Mouse (Mus musculus): ENCODE measurements around the gene Adamtsl4. TPM values are rescaled to one million over a fixed set of nuclear protein-coding genes. Genes with fewer than 3 reads are reported as not detected.

The Adamtsl4 gene
- polyA plus RNA-seq, 1 experiment from 2014 or later = 0.80 TPM

- no peak overlapping the region for H3K27ac ChIP-seq (replicated peaks; ENCODE audit: low read depth, low read length)
Measured at GRCm38 (mm10) chr3:95726696-95727358, 39.1 kb upstream of the Adamtsl4 start.

DNA sequence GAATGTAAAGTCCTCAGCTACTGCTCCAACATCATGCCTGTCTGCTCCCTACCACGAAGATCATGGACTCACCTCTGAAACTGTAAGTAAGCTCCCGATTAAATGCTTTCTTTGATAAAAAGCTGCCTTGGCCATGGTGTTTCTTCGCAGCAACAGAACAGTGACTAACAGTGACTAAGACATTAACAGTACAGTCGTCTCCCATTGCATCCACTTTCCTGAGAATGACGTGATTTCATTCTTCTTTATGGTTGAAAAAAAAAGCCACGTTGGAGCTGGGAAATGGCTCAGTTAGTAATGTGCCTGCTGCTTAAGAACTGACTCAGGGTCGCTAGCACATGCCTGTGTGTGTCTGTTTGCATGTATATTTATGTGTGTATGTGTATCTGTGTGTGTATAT lies 38.1 kb upstream of the Adamtsl4 start:
- Histone ChIP-seq H3K9ac (replicated peaks; ENCODE audit: low read length) (no peak overlapping the region), H3K27ac (replicated peaks; ENCODE audit: low read depth, low read length) (no peak overlapping the region), H3K4me2 (ENCODE audit: low read length) (no peak overlapping the region), H3K36me3 (ENCODE audit: control insufficient read depth, insufficient read depth, low read length) (no peaks in the 10 kb centered on the region), H3K9me3 (ENCODE audit: control insufficient read depth, low read length) (no peaks in the 10 kb centered on the region), H3K4me1 (ENCODE audit: control insufficient read depth, insufficient read depth, low read length) (no peaks in the 10 kb centered on the region), H3K27me3 (ENCODE audit: control insufficient read depth, insufficient read depth, low read length) (no peaks in the 10 kb centered on the region), H3K4me3 (replicated peaks; ENCODE audit: low read depth, low read length) (no peak overlapping the region)
- ATAC-seq (ENCODE audit: low FRiP score, low TSS enrichment) (no peak), DNase-seq (no peak)
- 88% methylated on average over 7 of the region's 7 CpGs for whole genome bisulfite sequencing

More at GRCm38 (mm10) chr3:95726696-95727358, 39.1 kb upstream of the Adamtsl4 start:
- Histone ChIP-seq H3K27me3 (ENCODE audit: control insufficient read depth, insufficient read depth, low read length) (no peaks in the 10 kb centered on the region), H3K9ac (replicated peaks; ENCODE audit: low read length) (no peak overlapping the region), H3K4me2 (ENCODE audit: low read length) (no peak overlapping the region), H3K9me3 (ENCODE audit: control insufficient read depth, low read length) (no peaks in the 10 kb centered on the region), H3K36me3 (ENCODE audit: control insufficient read depth, insufficient read depth, low read length) (no peaks in the 10 kb centered on the region), H3K4me3 (replicated peaks; ENCODE audit: low read depth, low read length) (no peak overlapping the region), H3K4me1 (ENCODE audit: control insufficient read depth, insufficient read depth, low read length) (no peaks in the 10 kb centered on the region)
- DNase-seq = no peak
- ATAC-seq (ENCODE audit: low FRiP score, low TSS enrichment) = no peak
- WGBS = 76% methylated on average over 7 of the region's 7 CpGs

GRCm38 (mm10) chr3:95722386-95722785 lies 34.7 kb upstream of the Adamtsl4 start:
- Histone ChIP-seq H3K27ac (replicated peaks; ENCODE audit: low read depth, low read length) (no peak overlapping the region), H3K4me3 (replicated peaks; ENCODE audit: low read depth, low read length) (no peak overlapping the region), H3K4me1 (ENCODE audit: control insufficient read depth, insufficient read depth, low read length) (no peaks in the 10 kb centered on the region), H3K9me3 (ENCODE audit: control insufficient read depth, low read length) (no peaks in the 10 kb centered on the region), H3K4me2 (ENCODE audit: low read length) (no peak overlapping the region), H3K27me3 (ENCODE audit: control insufficient read depth, insufficient read depth, low read length) (no peaks in the 10 kb centered on the region), H3K9ac (replicated peaks; ENCODE audit: low read length) (no peak overlapping the region), H3K36me3 (ENCODE audit: control insufficient read depth, insufficient read depth, low read length) (no peaks in the 10 kb centered on the region)
- DNase-seq (no peak), ATAC-seq (ENCODE audit: low FRiP score, low TSS enrichment) (no peak)
- 84% methylated on average over 3 of the region's 3 CpGs for WGBS

GRCm38 (mm10) chr3:95718153-95718552 lies 30.4 kb upstream of the Adamtsl4 start:
- Histone ChIP-seq H3K4me3 (replicated peaks; ENCODE audit: low read depth, low read length) (no peak overlapping the region), H3K4me2 (ENCODE audit: low read length) (no peak overlapping the region), H3K4me1 (ENCODE audit: control insufficient read depth, insufficient read depth, low read length) (no peaks in the 10 kb centered on the region), H3K9ac (replicated peaks; ENCODE audit: low read length) (no peak overlapping the region), H3K9me3 (ENCODE audit: control insufficient read depth, low read length) (0 out of 2 replicates have a peak, but pooled peaks cover 2% of the 10 kb centered on the region), H3K27ac (replicated peaks; ENCODE audit: low read depth, low read length) (no peak overlapping the region), H3K27me3 (ENCODE audit: control insufficient read depth, insufficient read depth, low read length) (no peaks in the 10 kb centered on the region), H3K36me3 (ENCODE audit: control insufficient read depth, insufficient read depth, low read length) (no peaks in the 10 kb centered on the region)
- 96% methylated on average over 2 of the region's 2 CpGs for WGBS
- ATAC-seq (ENCODE audit: low FRiP score, low TSS enrichment) (no peak), DNase-seq (no peak)

DNA sequence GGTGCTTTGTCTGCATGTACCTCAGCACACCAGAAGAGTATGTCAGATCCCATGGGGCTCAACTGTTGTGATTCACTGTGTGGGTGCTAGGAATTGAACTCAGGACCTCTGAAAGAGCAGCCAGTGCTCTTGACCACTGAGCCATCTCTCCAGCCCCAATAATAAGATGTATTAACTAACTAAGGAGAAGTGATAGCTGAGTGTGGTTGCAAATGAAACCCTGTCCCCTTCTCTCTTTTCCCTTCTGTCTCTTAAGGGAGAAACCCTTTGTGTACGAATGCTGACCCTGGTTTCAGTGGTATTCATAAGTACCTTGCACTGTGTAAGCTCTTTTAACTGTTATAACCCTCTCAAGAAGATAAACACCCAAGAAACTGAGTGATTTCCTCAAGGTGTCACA lies 28.4 kb upstream of the Adamtsl4 start:
- Histone ChIP-seq H3K36me3 (ENCODE audit: control insufficient read depth, insufficient read depth, low read length) (no peaks in the 10 kb centered on the region), H3K4me2 (ENCODE audit: low read length) (no peak overlapping the region), H3K9me3 (ENCODE audit: control insufficient read depth, low read length) (0 out of 2 replicates have a peak, but pooled peaks cover 7% of the 10 kb centered on the region), H3K9ac (replicated peaks; ENCODE audit: low read length) (no peak overlapping the region), H3K4me3 (replicated peaks; ENCODE audit: low read depth, low read length) (no peak overlapping the region), H3K27ac (replicated peaks; ENCODE audit: low read depth, low read length) (no peak overlapping the region), H3K4me1 (ENCODE audit: control insufficient read depth, insufficient read depth, low read length) (no peaks in the 10 kb centered on the region), H3K27me3 (ENCODE audit: control insufficient read depth, insufficient read depth, low read length) (no peaks in the 10 kb centered on the region)
- no peak for ATAC-seq (ENCODE audit: low FRiP score, low TSS enrichment)
- WGBS = 83% methylated on average over 1 of the region's 1 CpGs
- no peak for DNase-seq

- no peak for ATAC-seq (ENCODE audit: low FRiP score, low TSS enrichment)
- H3K9me3 ChIP-seq (ENCODE audit: control insufficient read depth, low read length) = 0 out of 2 replicates have a peak, but pooled peaks cover 7% of the 10 kb centered on the region
- H3K4me1 ChIP-seq (ENCODE audit: control insufficient read depth, insufficient read depth, low read length) = no peaks in the 10 kb centered on the region
- no peak overlapping the region for H3K27ac ChIP-seq (replicated peaks; ENCODE audit: low read depth, low read length)
- DNase-seq = no peak
- H3K9ac ChIP-seq (replicated peaks; ENCODE audit: low read length) = no peak overlapping the region
- no peaks in the 10 kb centered on the region for H3K36me3 ChIP-seq (ENCODE audit: control insufficient read depth, insufficient read depth, low read length)
- no peak overlapping the region for H3K4me3 ChIP-seq (replicated peaks; ENCODE audit: low read depth, low read length)
- H3K27me3 ChIP-seq (ENCODE audit: control insufficient read depth, insufficient read depth, low read length) = no peaks in the 10 kb centered on the region
- H3K4me2 ChIP-seq (ENCODE audit: low read length) = no peak overlapping the region
Measured at GRCm38 (mm10) chr3:95709967-95710366, 22.2 kb upstream of the Adamtsl4 start.

DNA sequence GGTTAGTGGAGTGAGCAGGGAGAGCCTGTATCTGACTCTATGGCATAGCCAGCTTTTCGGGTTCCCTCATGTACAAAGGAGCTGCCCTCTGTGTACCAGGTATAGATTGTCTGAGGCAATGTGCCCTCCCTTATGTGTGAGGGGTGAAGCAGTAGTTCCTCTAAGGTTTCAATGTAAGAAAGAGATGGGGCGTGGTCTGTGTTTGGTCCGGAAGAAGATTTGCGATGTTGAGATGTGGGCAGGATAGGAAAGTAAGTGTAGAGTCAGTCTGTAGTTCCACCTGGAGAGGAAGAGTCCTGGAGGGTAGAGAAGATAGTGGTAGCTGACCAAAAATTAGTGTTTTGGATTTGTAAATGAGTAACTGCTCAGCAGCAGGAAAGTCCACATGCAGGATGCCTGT lies 21.3 kb upstream of the Adamtsl4 start:
- Histone ChIP-seq H3K4me3 (replicated peaks; ENCODE audit: low read depth, low read length) (no peak overlapping the region), H3K4me1 (ENCODE audit: control insufficient read depth, insufficient read depth, low read length) (no peaks in the 10 kb centered on the region), H3K27me3 (ENCODE audit: control insufficient read depth, insufficient read depth, low read length) (no peaks in the 10 kb centered on the region), H3K27ac (replicated peaks; ENCODE audit: low read depth, low read length) (no peak overlapping the region), H3K36me3 (ENCODE audit: control insufficient read depth, insufficient read depth, low read length) (no peaks in the 10 kb centered on the region), H3K9ac (replicated peaks; ENCODE audit: low read length) (no peak overlapping the region), H3K9me3 (ENCODE audit: control insufficient read depth, low read length) (0 out of 2 replicates have a peak, but pooled peaks cover 7% of the 10 kb centered on the region), H3K4me2 (ENCODE audit: low read length) (no peak overlapping the region)
- no peak for ATAC-seq (ENCODE audit: low FRiP score, low TSS enrichment)
- DNase-seq = no peak
- 98% methylated on average over 4 of the region's 4 CpGs for WGBS

GRCm38 (mm10) chr3:95707497-95707896 lies 19.8 kb upstream of the Adamtsl4 start:
- Histone ChIP-seq H3K9ac (replicated peaks; ENCODE audit: low read length) (no peak overlapping the region), H3K27ac (replicated peaks; ENCODE audit: low read depth, low read length) (no peak overlapping the region), H3K4me1 (ENCODE audit: control insufficient read depth, insufficient read depth, low read length) (no peaks in the 10 kb centered on the region), H3K4me3 (replicated peaks; ENCODE audit: low read depth, low read length) (no peak overlapping the region), H3K4me2 (ENCODE audit: low read length) (no peak overlapping the region), H3K36me3 (ENCODE audit: control insufficient read depth, insufficient read depth, low read length) (no peaks in the 10 kb centered on the region), H3K27me3 (ENCODE audit: control insufficient read depth, insufficient read depth, low read length) (no peaks in the 10 kb centered on the region), H3K9me3 (ENCODE audit: control insufficient read depth, low read length) (no peaks in the 10 kb centered on the region)
- ATAC-seq (ENCODE audit: low FRiP score, low TSS enrichment) (no peak), DNase-seq (no peak)
- WGBS = 98% methylated on average over 7 of the region's 7 CpGs

- Histone ChIP-seq H3K27ac (replicated peaks; ENCODE audit: low read depth, low read length) (no peak overlapping the region), H3K9me3 (ENCODE audit: control insufficient read depth, low read length) (no peaks in the 10 kb centered on the region), H3K4me3 (replicated peaks; ENCODE audit: low read depth, low read length) (no peak overlapping the region), H3K27me3 (ENCODE audit: control insufficient read depth, insufficient read depth, low read length) (no peaks in the 10 kb centered on the region), H3K36me3 (ENCODE audit: control insufficient read depth, insufficient read depth, low read length) (no peaks in the 10 kb centered on the region), H3K4me1 (ENCODE audit: control insufficient read depth, insufficient read depth, low read length) (peaks cover 6% of the 10 kb centered on the region; the same call in 1 of the 2 replicates), H3K4me2 (ENCODE audit: low read length) (no peak overlapping the region), H3K9ac (replicated peaks; ENCODE audit: low read length) (no peak overlapping the region)
- DNase-seq = no peak
- WGBS = 86% methylated on average over 4 of the region's 4 CpGs
- no peak for ATAC-seq (ENCODE audit: low FRiP score, low TSS enrichment)
Measured at GRCm38 (mm10) chr3:95706273-95706672, 18.6 kb upstream of the Adamtsl4 start.

Data from midbrain, embryonic 14.5 days (tissue).